Mouse (Mus musculus) forebrain, embryonic 14.5 days (tissue): Measurements from ENCODE around the gene Cpa2. TPM values are rescaled to one million over a fixed set of nuclear protein-coding genes. Genes with fewer than 3 reads are reported as not detected.

ENCODE experiments used
- ATAC-seq: fragments of 200-750 bp; cut with Nextera tagmentation; 2 replicates; pipeline ENCODE4 v1.8.0; 2017; ENCODE audit warnings: mild to moderate bottlenecking, moderate library complexity
- DNase-seq: peaks from one replicate; pipeline ENCODE4 v3.0.0-alpha.2; 2015; ENCODE audit warnings: low spot score
- H3K27ac ChIP-seq: fragments of 300-500 bp; sonication (generic); 2 replicates; pipeline ENCODE4 v1.5.1; 2014; ENCODE audit warnings: low read depth, mild to moderate bottlenecking, control low read depth, low read length, moderate library complexity
- H3K27me3 ChIP-seq: fragments of 300-500 bp; sonication (generic); replicated peaks from 2 replicates; pipeline ENCODE4 v1.6.1; 2014; ENCODE audit warnings: low read length, control low read depth, mixed read lengths; ENCODE audit not compliant: control insufficient read depth, insufficient read depth
- H3K36me3 ChIP-seq: fragments of 300-500 bp; sonication (generic); 2 replicates; pipeline ENCODE4 v1.6.1; 2014; ENCODE audit warnings: low read length, control low read depth; ENCODE audit not compliant: control insufficient read depth, insufficient read depth
- H3K4me1 ChIP-seq: fragments of 300-500 bp; sonication (generic); 2 replicates; pipeline ENCODE4 v1.6.1; 2014; ENCODE audit warnings: antibody characterized with exemption, low read length, control low read depth; ENCODE audit not compliant: control insufficient read depth, insufficient read depth
- H3K4me2 ChIP-seq: fragments of 300-500 bp; sonication (generic); 2 replicates; pipeline ENCODE4 v1.6.1; 2014; ENCODE audit warnings: mild to moderate bottlenecking, control low read depth, low read length
- H3K4me3 ChIP-seq: fragments of 300-500 bp; sonication (generic); 2 replicates; pipeline ENCODE4 v1.5.1; 2014; ENCODE audit warnings: low read depth, low read length, control low read depth
- H3K9ac ChIP-seq: fragments of 300-500 bp; sonication (generic); 2 replicates; pipeline ENCODE4 v1.6.1; 2014; ENCODE audit warnings: mild to moderate bottlenecking, low read length, control low read depth, moderate library complexity
- H3K9me3 ChIP-seq: fragments of 300-500 bp; sonication (generic); replicated peaks from 2 replicates; pipeline ENCODE4 v1.6.1; 2016; ENCODE audit warnings: low read length, control low read depth, mixed read lengths; ENCODE audit not compliant: control insufficient read depth
- WGBS: fragments of 180-500 bp; shearing (Covaris S2); extraction: QIAGEN DNeasy Blood & Tissue Kit; methylation state at CpG from one replicate; pipeline ENCODE4 v1.1.7; 2014; 5-methylcytosine and 5-hydroxymethylcytosine counted together
- polyA plus RNA-seq: library from polyadenylated mRNA; unstranded; fragments of >200 nt; fragmentation: Nextera tagmentation; extraction: Ambion mirVana; gene quantifications from 2 replicates; pipeline ENCODE4 v1.2.1, GENCODE M21; 2014

Cpa2 gene
- polyA plus RNA-seq: 4.5 and 5.4 TPM in 2 replicates

GRCm38 (mm10) chr6:30541009-30541799, at the start of gene Cpa2:
TSS of gene Cpa2 (plus strand) at chr6:30541582.
- Histone ChIP-seq H3K4me3 (no peak within 1 kb of the TSS), H3K9me3 (0 out of 2 replicates have a peak, but pooled peaks cover 2% of the 10 kb centered on the region), H3K27me3 (no peaks in the 10 kb centered on the region), H3K4me1 (no peaks in the 10 kb centered on the region; the same call in 1 of the 2 replicates), H3K36me3 (no peaks in the 10 kb centered on the region), H3K27ac (no peak within 1 kb of the TSS), H3K4me2 (no peak within 1 kb of the TSS), H3K9ac (no peak within 1 kb of the TSS)
- WGBS: 87% methylated on average over 11 of the region's 11 CpGs
- DNase-seq (no peak), ATAC-seq (no peak)

GRCm38 (mm10) chr6:30499049-30499448, 42.3 kb upstream of the Cpa2 start:
- Histone ChIP-seq H3K4me3 (no peak overlapping the region), H3K27ac (no peak overlapping the region), H3K9me3 (no peaks in the 10 kb centered on the region), H3K4me2 (no peak overlapping the region), H3K4me1 (no peaks in the 10 kb centered on the region), H3K27me3 (no peaks in the 10 kb centered on the region), H3K36me3 (peaks cover 56% of the 10 kb centered on the region), H3K9ac (no peak overlapping the region)
- no peak for ATAC-seq
- DNase-seq: no peak
- WGBS: 92% methylated on average over 3 of the region's 3 CpGs

- Histone ChIP-seq H3K27ac (peak overlapping the region; percentile 85), H3K4me2 (peak overlapping the region; percentile 64), H3K4me3 (peak overlapping the region; percentile 40), H3K9ac (peak overlapping the region; percentile 65), H3K27me3 (no peaks in the 10 kb centered on the region), H3K9me3 (no peaks in the 10 kb centered on the region), H3K4me1 (peaks cover 4% of the 10 kb centered on the region), H3K36me3 (peaks cover 15% of the 10 kb centered on the region; the same call in 1 of the 2 replicates)
- DNase-seq (peak; percentile 7), ATAC-seq (no peak)
- 3% methylated on average over 2 of the region's 2 CpGs for WGBS
Measured at GRCm38 (mm10) chr6:30508824-30509223, 32.6 kb upstream of the Cpa2 start.

- WGBS: under 1% methylated on average over 37 of the region's 37 CpGs
- Histone ChIP-seq H3K9me3 (no peaks in the 10 kb centered on the region), H3K4me2 (peak within 1 kb of the TSS; percentile 64), H3K36me3 (peaks cover 11% of the 10 kb centered on the region; the same call in 1 of the 2 replicates), H3K4me1 (peaks cover 4% of the 10 kb centered on the region), H3K4me3 (peak within 1 kb of the TSS; percentile 40), H3K27ac (peak within 1 kb of the TSS; percentile 85), H3K27me3 (no peaks in the 10 kb centered on the region), H3K9ac (peak within 1 kb of the TSS; percentile 65)
- DNase-seq (peak; percentile 99), ATAC-seq (peak; percentile 99)
Measured at GRCm38 (mm10) chr6:30509265-30510239, 31.8 kb upstream of the Cpa2 start, which contains the start of the genes Tmem209 and Ssmem1. TSS of gene Tmem209 (minus strand) at chr6:30509783. TSS of gene Ssmem1 (plus strand) at chr6:30509849.

- Histone ChIP-seq H3K9me3 (no peaks in the 10 kb centered on the region), H3K27ac (peak overlapping the region; percentile 73), H3K4me1 (peaks cover 4% of the 10 kb centered on the region), H3K27me3 (no peaks in the 10 kb centered on the region), H3K9ac (peak overlapping the region; percentile 45; the same call in 1 of the 2 replicates), H3K4me3 (no peak overlapping the region), H3K36me3 (peaks cover 5% of the 10 kb centered on the region; the same call in 1 of the 2 replicates), H3K4me2 (peak overlapping the region; percentile 64)
- 49% methylated on average over 5 of the region's 5 CpGs for WGBS
- DNase-seq (no peak), ATAC-seq (0 out of 2 replicates have a peak, but pooled peaks have one; percentile 4)
Measured at GRCm38 (mm10) chr6:30510291-30510690, 31.1 kb upstream of the Cpa2 start.

DNA sequence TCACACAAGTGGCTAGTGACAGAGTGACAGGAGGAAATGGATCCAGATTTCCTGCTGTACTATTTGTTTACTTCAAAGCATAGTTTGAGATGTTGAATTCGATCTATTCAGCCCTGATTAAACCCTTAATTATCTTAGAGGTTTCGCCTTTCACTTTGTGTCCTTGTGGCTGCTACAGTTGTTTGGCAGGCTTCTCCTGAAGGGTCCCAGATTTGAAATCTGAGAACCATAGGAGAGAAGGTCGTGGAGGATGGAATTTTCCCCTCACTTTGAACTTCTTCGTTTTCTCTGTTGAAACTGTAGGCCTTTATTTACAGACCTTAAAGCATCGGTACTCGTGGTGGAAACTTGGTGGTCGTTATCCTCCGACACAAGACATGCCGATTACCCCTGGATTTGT, 27.1 kb upstream of the Cpa2 start:
- Histone ChIP-seq H3K4me3 (no peak overlapping the region), H3K36me3 (no peaks in the 10 kb centered on the region), H3K4me1 (peaks cover 4% of the 10 kb centered on the region), H3K9me3 (no peaks in the 10 kb centered on the region), H3K27me3 (no peaks in the 10 kb centered on the region), H3K9ac (no peak overlapping the region), H3K4me2 (no peak overlapping the region), H3K27ac (no peak overlapping the region)
- DNase-seq (no peak), ATAC-seq (no peak)
- WGBS: 10% methylated on average over 9 of the region's 9 CpGs

GRCm38 (mm10) chr6:30520400-30520799, 21.0 kb upstream of the Cpa2 start:
- Histone ChIP-seq H3K9ac (no peak overlapping the region), H3K27me3 (no peaks in the 10 kb centered on the region), H3K36me3 (no peaks in the 10 kb centered on the region), H3K27ac (no peak overlapping the region), H3K4me1 (peaks cover 5% of the 10 kb centered on the region), H3K9me3 (no peaks in the 10 kb centered on the region), H3K4me2 (no peak overlapping the region), H3K4me3 (no peak overlapping the region)
- no peak for DNase-seq
- 72% methylated on average over 11 of the region's 11 CpGs for WGBS
- no peak for ATAC-seq

GRCm38 (mm10) chr6:30525456-30526332, 15.7 kb upstream of the Cpa2 start:
- peak; percentile 49 for DNase-seq
- H3K4me1 ChIP-seq: peaks cover 27% of the 10 kb centered on the region
- 0 out of 2 replicates have a peak overlapping the region, but pooled peaks have one; percentile 55 for H3K9ac ChIP-seq
- H3K27ac ChIP-seq: peak overlapping the region; percentile 90
- H3K4me3 ChIP-seq: no peak overlapping the region
- ATAC-seq: 0 out of 2 replicates have a peak, but pooled peaks have one; percentile 29
- WGBS: 11% methylated on average over 7 of the region's 7 CpGs
- H3K4me2 ChIP-seq: no peak overlapping the region
- no peaks in the 10 kb centered on the region for H3K9me3 ChIP-seq
- no peaks in the 10 kb centered on the region for H3K27me3 ChIP-seq
- no peaks in the 10 kb centered on the region for H3K36me3 ChIP-seq
